In genomic region chr13:100601034-100601433, GRCm38 (mm10) we compare ENCODE assay signal across 16 mouse cellular contexts. TPM values are rescaled to one million over a fixed set of nuclear protein-coding genes. Genes with fewer than 3 reads are reported as not detected.
DNase-seq lines count a peak whose midpoint lies in the region; ATAC-seq and TF ChIP-seq lines count a peak whose summit lies in the region.
"Had no signal": no experiment of that assay in that cellular context is flagged by ENCODE, and none has a peak within 500 bp of the region (broad histone marks: within the 10 kb centered on the region; RNA-seq: fewer than 3 reads in every experiment).

No protein-coding gene starts in this region.

- peak overlapping the region; percentile 31 for H3K4me2 ChIP-seq in heart, embryonic 14.5 days (ENCODE audit: low read length)
- H3K4me2 ChIP-seq in heart, embryonic 16.5 days (ENCODE audit: low read depth, low read length) = peak overlapping the region; percentile 46
- H3K4me2 ChIP-seq in liver, embryonic 15.5 days = peak overlapping the region; percentile 57
- H3K4me2 ChIP-seq in hindbrain, embryonic 11.5 days (replicated peaks; ENCODE audit: low read depth, low read length) = no peak overlapping the region
- H3K4me2 ChIP-seq: hindbrain, embryonic 14.5 days; limb, embryonic 13.5 days; neural tube, embryonic 15.5 days had no signal

- H3K36me3 ChIP-seq in kidney, adult 2 months (ENCODE audit: control insufficient read depth, insufficient read depth, low read length) = no peaks in the 10 kb centered on the region; the same call in 1 of the 2 replicates
- H3K36me3 ChIP-seq in heart, embryonic 14.5 days (ENCODE audit: control insufficient read depth, insufficient read depth, low read length) = no peaks in the 10 kb centered on the region
- H3K36me3 ChIP-seq in heart, embryonic 16.5 days (ENCODE audit: control insufficient read depth, insufficient read depth) = no peaks in the 10 kb centered on the region
- no peaks in the 10 kb centered on the region for H3K36me3 ChIP-seq in liver, embryonic 15.5 days (replicated peaks)
- H3K36me3 ChIP-seq in hindbrain, embryonic 11.5 days (ENCODE audit: control insufficient read depth, insufficient read depth, low read length) = no peaks in the 10 kb centered on the region
- H3K36me3 ChIP-seq: limb, embryonic 13.5 days; neural tube, embryonic 15.5 days had no signal

- ATAC-seq in heart, embryonic 14.5 days (ENCODE audit: insufficient number of reproducible peaks, insufficient read depth, low FRiP score, low read depth) = no peak
- 0 out of 2 replicates have a peak, but pooled peaks have one; percentile 10 for ATAC-seq in heart, embryonic 16.5 days (replicated peaks; ENCODE audit: extremely low read depth, insufficient read depth, low FRiP score)
- no peak for ATAC-seq in liver, embryonic 15.5 days (ENCODE audit: insufficient read depth)
- no peak for ATAC-seq in hindbrain, embryonic 11.5 days (ENCODE audit: low FRiP score)

- H3K27ac ChIP-seq in kidney, adult 2 months (ENCODE audit: insufficient read depth, low read depth, low read length) = peak overlapping the region; percentile 19; the same call in 1 of the 2 replicates
- H3K27ac ChIP-seq in heart, embryonic 14.5 days (replicated peaks in 1 of 2; ENCODE audit: control insufficient read depth in 1 of 2, insufficient read depth in 1 of 2, low read depth in 2 of 2, low read length in 2 of 2) = peak overlapping the region; percentile 1 to 15; a peak in 1 of 4 replicates
- no peak overlapping the region for H3K27ac ChIP-seq in heart, embryonic 16.5 days (ENCODE audit: low read length)
- H3K27ac ChIP-seq in liver, embryonic 15.5 days (replicated peaks) = 0 out of 2 replicates have a peak overlapping the region, but pooled peaks have one; percentile 24
- no peak overlapping the region for H3K27ac ChIP-seq in hindbrain, embryonic 11.5 days (ENCODE audit: low read depth, low read length)
- H3K27ac ChIP-seq: hindbrain, embryonic 14.5 days; limb, embryonic 13.5 days; neural tube, embryonic 15.5 days had no signal

- H3K9me3 ChIP-seq in heart, embryonic 14.5 days (ENCODE audit: control insufficient read depth, low read length) = no peaks in the 10 kb centered on the region
- no peaks in the 10 kb centered on the region for H3K9me3 ChIP-seq in heart, embryonic 16.5 days (replicated peaks; ENCODE audit: control insufficient read depth, low read length)
- H3K9me3 ChIP-seq in liver, embryonic 15.5 days (replicated peaks) = no peaks in the 10 kb centered on the region
- H3K9me3 ChIP-seq in hindbrain, embryonic 11.5 days (ENCODE audit: control insufficient read depth, low read length) = no peaks in the 10 kb centered on the region
- H3K9me3 ChIP-seq: limb, embryonic 13.5 days; neural tube, embryonic 15.5 days had no signal

- H3K9ac ChIP-seq in heart, embryonic 14.5 days (ENCODE audit: low read length) = peak overlapping the region; percentile 16; the same call in 1 of the 2 replicates
- H3K9ac ChIP-seq in heart, embryonic 16.5 days (ENCODE audit: low read length) = no peak overlapping the region; the same call in 1 of the 2 replicates
- 0 out of 2 replicates have a peak overlapping the region, but pooled peaks have one; percentile 25 for H3K9ac ChIP-seq in liver, embryonic 15.5 days
- H3K9ac ChIP-seq in hindbrain, embryonic 11.5 days (ENCODE audit: low read depth, low read length) = no peak overlapping the region
- H3K9ac ChIP-seq: hindbrain, embryonic 14.5 days; limb, embryonic 13.5 days; neural tube, embryonic 15.5 days had no signal

- DNase-seq in kidney, adult 2 months = no peak
- no peak for DNase-seq in kidney, adult 8-10 months
- DNase-seq in spleen, postnatal 4 days (ENCODE audit: low spot score in 2 of 2) = no peak
- no peak for DNase-seq in hindbrain, embryonic 11.5 days (ENCODE audit: low spot score)
- DNase-seq: cerebellum, adult 9-11 months; gastrocnemius, postnatal 10 days; kidney, postnatal 36 days; right cerebral cortex, adult 18-20 months; thymus, postnatal 36 days had no signal

- WGBS in kidney, adult 2 months = 58% methylated on average over 8 of the region's 8 CpGs
- WGBS in heart, embryonic 14.5 days = 31% methylated on average over 8 of the region's 8 CpGs
- WGBS in heart, embryonic 16.5 days = 35% methylated on average over 8 of the region's 8 CpGs
- 31% methylated on average over 8 of the region's 8 CpGs for WGBS in liver, embryonic 15.5 days (ENCODE audit: insufficient replicate concordance)
- WGBS in hindbrain, embryonic 11.5 days = 69% methylated on average over 7 of the region's 8 CpGs

- no peak for TF ChIP-seq POLR2A in kidney, adult 2 months (IDR thresholded peaks at IDR 0.05; ENCODE audit: low read depth, low read length)

- no peak overlapping the region for H3K4me3 ChIP-seq in kidney, adult 2 months (ENCODE audit: insufficient read depth, low read depth, low read length)
- peak overlapping the region in 1 of 2 experiments; percentile 0; a peak in 2 of 4 replicates for H3K4me3 ChIP-seq in heart, embryonic 14.5 days (ENCODE audit: control insufficient read depth in 1 of 2, insufficient read depth in 1 of 2, low read depth in 1 of 2, low read length in 2 of 2)
- peak overlapping the region; percentile 19 for H3K4me3 ChIP-seq in heart, embryonic 16.5 days (ENCODE audit: low read length)
- peak overlapping the region; percentile 29 for H3K4me3 ChIP-seq in liver, embryonic 15.5 days (replicated peaks)
- no peak overlapping the region for H3K4me3 ChIP-seq in hindbrain, embryonic 11.5 days (ENCODE audit: low read depth, low read length)
- H3K4me3 ChIP-seq: limb, embryonic 13.5 days; neural tube, embryonic 15.5 days had no signal

- H3K27me3 ChIP-seq in kidney, adult 2 months (replicated peaks; ENCODE audit: control insufficient read depth, insufficient read depth, low read length) = no peaks in the 10 kb centered on the region
- no peaks in the 10 kb centered on the region for H3K27me3 ChIP-seq in heart, embryonic 14.5 days (ENCODE audit: control insufficient read depth, insufficient read depth, low read length)
- no peaks in the 10 kb centered on the region for H3K27me3 ChIP-seq in heart, embryonic 16.5 days (ENCODE audit: control insufficient read depth, insufficient read depth, low read length)
- no peaks in the 10 kb centered on the region for H3K27me3 ChIP-seq in liver, embryonic 15.5 days
- H3K27me3 ChIP-seq in hindbrain, embryonic 11.5 days (ENCODE audit: control insufficient read depth, insufficient read depth, low read length) = no peaks in the 10 kb centered on the region
- H3K27me3 ChIP-seq: CH12.LX; limb, embryonic 13.5 days; neural tube, embryonic 15.5 days had no signal

- TF ChIP-seq CTCF in kidney, adult 2 months (conservative IDR thresholded peaks at IDR 0.05; ENCODE audit: insufficient read depth, insufficient read length, low read depth, low read length) = no peak

- no peaks in the 10 kb centered on the region for H3K4me1 ChIP-seq in kidney, adult 2 months (ENCODE audit: control insufficient read depth, insufficient read depth, low read length)
- H3K4me1 ChIP-seq in heart, embryonic 14.5 days (ENCODE audit: control insufficient read depth in 2 of 2, insufficient read depth in 2 of 2, low read length in 2 of 2) = no peaks in the 10 kb centered on the region; a peak in 1 of 4 replicates
- no peaks in the 10 kb centered on the region for H3K4me1 ChIP-seq in heart, embryonic 16.5 days (ENCODE audit: control insufficient read depth, insufficient read depth, low read length)
- H3K4me1 ChIP-seq in liver, embryonic 15.5 days (replicated peaks) = peaks cover 8% of the 10 kb centered on the region
- H3K4me1 ChIP-seq in hindbrain, embryonic 11.5 days (replicated peaks; ENCODE audit: control insufficient read depth, insufficient read depth, low read length) = no peaks in the 10 kb centered on the region
- H3K4me1 ChIP-seq: neural tube, embryonic 15.5 days had no signal

RNA-seq across cellular contexts. Expression of gene Marveld2, which starts 15.7 kb away (rescaled TPM):
- 11.5 and 13.0 TPM in 2 replicates for polyA plus RNA-seq in kidney, adult 2 months (2012; rRNA removed)
- polyA plus RNA-seq in heart, embryonic 14.5 days (2014; fragmentation: Nextera tagmentation; extraction: Ambion mirVana) = 3.1 and 3.6 TPM in 2 replicates
- 1.7 and 2.5 TPM in 2 replicates for polyA plus RNA-seq in heart, embryonic 16.5 days (2015; fragmentation: Nextera tagmentation; extraction: Ambion mirVana)
- polyA plus RNA-seq in liver, embryonic 15.5 days (2015; fragmentation: Nextera tagmentation; extraction: Ambion mirVana) = 7.3 and 8.8 TPM in 2 replicates
- polyA plus RNA-seq in hindbrain, embryonic 11.5 days (2014; fragmentation: Nextera tagmentation; extraction: Ambion mirVana) = 2.8 and 3.1 TPM in 2 replicates

RNA-seq across cellular contexts. Expression of gene Ocln, which starts 48.5 kb away (rescaled TPM):
- polyA plus RNA-seq in kidney, adult 2 months (2012; rRNA removed) = 10.5 and 11.0 TPM in 2 replicates
- polyA plus RNA-seq in heart, embryonic 14.5 days (2014; fragmentation: Nextera tagmentation; extraction: Ambion mirVana) = 2.0 and 2.1 TPM in 2 replicates
- 2.7 and 4.7 TPM in 2 replicates for polyA plus RNA-seq in heart, embryonic 16.5 days (2015; fragmentation: Nextera tagmentation; extraction: Ambion mirVana)
- 10.0 and 10.9 TPM in 2 replicates for polyA plus RNA-seq in liver, embryonic 15.5 days (2015; fragmentation: Nextera tagmentation; extraction: Ambion mirVana)
- polyA plus RNA-seq in hindbrain, embryonic 11.5 days (2014; fragmentation: Nextera tagmentation; extraction: Ambion mirVana) = 5.8 TPM in 2 replicates

RNA-seq across cellular contexts. Expression of gene Ak6, which starts 49.7 kb away (rescaled TPM):
- 38.8 and 52.5 TPM in 2 replicates for polyA plus RNA-seq in kidney, adult 2 months (2012; rRNA removed)
- 246 and 262 TPM in 2 replicates for polyA plus RNA-seq in heart, embryonic 14.5 days (2014; fragmentation: Nextera tagmentation; extraction: Ambion mirVana)
- polyA plus RNA-seq in heart, embryonic 16.5 days (2015; fragmentation: Nextera tagmentation; extraction: Ambion mirVana) = 228 and 262 TPM in 2 replicates
- 141 and 145 TPM in 2 replicates for polyA plus RNA-seq in liver, embryonic 15.5 days (2015; fragmentation: Nextera tagmentation; extraction: Ambion mirVana)
- polyA plus RNA-seq in hindbrain, embryonic 11.5 days (2014; fragmentation: Nextera tagmentation; extraction: Ambion mirVana) = 315 and 356 TPM in 2 replicates

RNA-seq across cellular contexts. Expression of gene Rad17, which starts 49.8 kb away (rescaled TPM):
- 4.0 and 5.2 TPM in 2 replicates for polyA plus RNA-seq in kidney, adult 2 months (2012; rRNA removed)
- polyA plus RNA-seq in heart, embryonic 14.5 days (2014; fragmentation: Nextera tagmentation; extraction: Ambion mirVana) = 25.1 and 26.3 TPM in 2 replicates
- polyA plus RNA-seq in heart, embryonic 16.5 days (2015; fragmentation: Nextera tagmentation; extraction: Ambion mirVana) = 20.6 and 23.2 TPM in 2 replicates
- 10.4 and 11.9 TPM in 2 replicates for polyA plus RNA-seq in liver, embryonic 15.5 days (2015; fragmentation: Nextera tagmentation; extraction: Ambion mirVana)
- polyA plus RNA-seq in hindbrain, embryonic 11.5 days (2014; fragmentation: Nextera tagmentation; extraction: Ambion mirVana) = 27.6 and 29.9 TPM in 2 replicates

RNA-seq across cellular contexts. Expression of gene Taf9, which starts 50.3 kb away (rescaled TPM):
- polyA plus RNA-seq in kidney, adult 2 months (2012; rRNA removed) = 1.8 and 2.6 TPM in 2 replicates
- 6.2 and 8.5 TPM in 2 replicates for polyA plus RNA-seq in heart, embryonic 14.5 days (2014; fragmentation: Nextera tagmentation; extraction: Ambion mirVana)
- 11.7 and 13.0 TPM in 2 replicates for polyA plus RNA-seq in heart, embryonic 16.5 days (2015; fragmentation: Nextera tagmentation; extraction: Ambion mirVana)
- 10.7 and 12.4 TPM in 2 replicates for polyA plus RNA-seq in liver, embryonic 15.5 days (2015; fragmentation: Nextera tagmentation; extraction: Ambion mirVana)
- polyA plus RNA-seq in hindbrain, embryonic 11.5 days (2014; fragmentation: Nextera tagmentation; extraction: Ambion mirVana) = 22.4 and 22.6 TPM in 2 replicates

Comparison
In these comparisons a context has a peak if more than half of its experiments do, and no peak if none do; other contexts are left out.
1. H3K27ac ChIP-seq: peak in kidney, adult 2 months (single experiment), heart, embryonic 14.5 days (2 of 2) and liver, embryonic 15.5 days (single experiment); none in heart, embryonic 16.5 days (single experiment) and hindbrain, embryonic 11.5 days (single experiment).
2. H3K9ac ChIP-seq: peak in heart, embryonic 14.5 days (single experiment) and liver, embryonic 15.5 days (single experiment); none in heart, embryonic 16.5 days (single experiment) and hindbrain, embryonic 11.5 days (single experiment).
3. H3K4me3 ChIP-seq: peak in heart, embryonic 16.5 days (single experiment) and liver, embryonic 15.5 days (single experiment); none in kidney, adult 2 months (single experiment) and hindbrain, embryonic 11.5 days (single experiment).